Mouse (Mus musculus) liver (tissue): ENCODE results near the gene Dpm1.

ENCODE experiments used
- DNase-seq: peaks from one replicate; pipeline ENCODE4 v3.0.0-alpha.2; 2020; ENCODE audit warnings: mixed read lengths

Dpm1 gene

DNA sequence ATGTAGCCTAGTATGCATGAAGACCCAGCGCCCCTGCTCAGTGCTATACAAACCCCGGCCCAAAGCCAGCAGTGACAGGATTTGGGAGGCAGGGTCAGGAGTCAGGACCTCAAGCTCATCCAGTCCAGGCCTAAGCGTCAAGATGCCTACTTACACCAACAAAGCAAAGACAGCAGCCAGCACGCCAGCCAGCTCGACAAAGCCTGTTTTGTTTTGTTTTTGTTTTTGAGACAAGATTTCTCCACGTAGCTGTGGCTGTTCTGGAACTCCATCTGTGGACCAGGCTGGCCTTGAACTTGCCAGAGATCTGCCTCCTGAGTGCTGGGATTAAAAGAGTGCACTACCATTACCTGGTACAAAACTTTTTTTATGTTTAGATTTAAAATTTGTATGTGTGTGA is 7.1 kb downstream of the Dpm1 start:
- DNase-seq, result no peak

DNA sequence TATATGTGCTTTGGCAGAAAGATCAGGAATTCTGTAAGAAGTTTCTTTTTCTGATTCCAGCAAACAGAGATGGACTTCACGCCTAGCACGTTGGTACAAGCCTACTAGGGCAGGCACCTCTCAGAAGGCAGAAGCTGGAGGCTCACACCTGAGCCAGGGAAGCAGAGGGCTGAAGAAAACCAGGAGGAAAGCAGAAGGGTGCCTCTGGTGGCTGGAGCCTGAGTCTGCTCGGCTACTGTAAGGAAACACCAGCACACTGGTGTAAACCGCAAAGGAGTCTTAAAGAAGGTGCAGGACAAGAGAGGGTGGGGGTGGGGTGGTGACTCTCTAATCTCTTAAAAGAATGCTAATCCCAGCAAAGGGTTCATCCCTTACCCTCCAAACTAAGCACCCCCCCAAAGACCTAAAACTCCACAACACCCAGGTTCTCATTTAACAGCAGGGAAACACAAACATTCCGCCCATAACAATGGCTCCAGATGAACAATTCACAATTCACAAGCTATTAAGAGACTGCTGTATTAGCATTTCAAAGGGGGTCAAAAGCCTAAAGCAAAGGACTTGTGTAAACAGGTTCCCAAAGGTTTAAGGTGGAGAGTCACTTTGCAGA is 16.5 kb downstream of the Dpm1 start:
- DNase-seq, result no peak

- DNase-seq, result no peak
Measured at GRCm38 (mm10) chr2:168207883-168208282, 22.5 kb downstream of the Dpm1 start.

DNA sequence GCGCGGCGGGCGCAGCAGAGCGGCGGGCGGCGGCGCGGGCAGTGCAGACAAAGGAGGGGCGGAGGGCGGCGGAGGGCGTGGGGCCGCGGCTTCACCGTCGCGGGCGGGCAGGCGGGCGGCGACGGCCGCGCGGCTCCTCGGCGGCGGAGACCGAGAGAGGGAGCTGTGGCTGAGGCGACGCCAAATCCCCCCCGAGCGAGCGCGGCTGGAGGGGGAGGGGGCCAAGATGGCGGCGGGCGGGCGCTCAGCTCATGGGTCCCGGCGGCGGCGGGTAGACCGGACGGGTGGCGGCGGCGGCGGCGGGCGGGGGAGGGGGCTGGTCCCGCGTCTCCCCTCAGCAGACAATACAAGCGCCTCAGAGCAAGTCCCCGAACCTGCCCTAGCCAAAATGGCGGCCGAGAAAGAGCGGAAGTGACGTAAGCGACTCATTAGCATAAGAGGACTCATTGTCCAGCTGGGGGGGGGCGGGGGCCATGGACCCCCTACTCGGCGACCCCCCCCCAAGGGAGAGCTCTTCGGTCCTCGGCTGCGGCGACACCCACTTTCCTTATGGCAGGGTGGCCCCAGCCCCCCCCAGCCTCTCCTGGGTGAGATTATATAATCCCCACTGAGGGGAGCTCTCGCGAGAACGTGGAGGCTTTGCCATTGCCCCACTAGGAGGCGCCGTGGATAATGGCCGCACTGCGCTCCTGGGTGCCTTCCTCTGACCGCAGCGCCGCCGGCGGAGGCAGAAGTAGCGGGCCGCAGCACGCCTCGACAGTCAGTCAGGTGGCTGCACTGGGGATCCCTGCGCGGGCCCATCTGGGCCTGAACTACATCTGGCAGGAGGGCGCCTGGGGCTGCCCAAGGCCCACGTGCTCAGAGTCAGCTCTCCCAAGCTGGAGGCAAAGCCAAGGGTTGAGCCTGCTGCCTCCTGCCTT is 23.4 kb downstream of the Dpm1 start, which contains the start of gene Adnp:
Adnp (minus strand) TSS at position 388 of the 920 bp plus-strand sequence.
- DNase-seq, result peak; percentile 95

DNA sequence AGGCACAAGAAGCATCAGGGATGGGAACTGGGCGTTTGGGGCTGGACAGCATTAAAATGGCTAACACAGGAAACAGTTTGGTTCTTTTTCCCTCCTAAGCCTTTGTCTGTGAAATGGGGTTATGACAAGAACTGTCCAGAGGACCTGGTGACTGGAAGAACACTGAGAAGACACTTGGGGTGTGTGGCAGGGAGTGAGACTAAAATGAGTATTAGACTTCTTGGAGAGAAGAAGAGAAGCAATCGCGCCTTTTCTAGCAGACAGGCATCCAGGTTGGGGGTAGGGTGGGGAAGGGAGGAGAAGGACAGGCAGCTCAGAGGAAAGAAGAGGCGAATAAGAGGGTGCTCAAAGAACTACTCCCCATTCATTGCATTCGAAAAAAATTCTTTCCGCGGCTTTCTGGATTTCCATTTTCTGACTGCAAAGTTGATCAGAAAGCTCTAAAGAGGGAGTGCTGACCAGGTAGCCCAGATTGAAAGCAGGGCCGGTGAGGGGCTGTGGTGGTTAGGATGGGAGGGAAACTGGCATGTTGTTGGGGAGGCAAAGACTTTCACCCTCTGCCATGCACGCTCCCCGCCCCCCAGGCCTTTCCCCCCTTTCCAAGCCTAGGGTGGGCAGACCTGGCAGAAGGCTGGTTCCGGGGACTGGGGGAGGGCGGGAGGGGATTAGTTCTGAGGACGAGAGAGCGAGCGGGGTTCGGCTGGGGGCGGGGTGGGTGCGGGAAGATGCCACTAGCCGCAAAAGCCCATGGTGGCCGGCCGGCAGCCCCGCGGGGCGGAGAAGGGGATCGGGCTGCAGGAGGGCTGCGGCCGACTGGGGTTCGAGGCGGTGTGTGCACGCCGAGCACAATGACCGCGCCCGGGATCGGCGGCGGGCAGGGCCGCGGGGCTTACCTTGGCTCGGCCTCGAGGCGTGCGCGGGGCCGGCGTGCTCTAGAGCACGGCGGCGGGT is 24.4 kb downstream of the Dpm1 start:
- DNase-seq, result peak; percentile 35

GRCm38 (mm10) chr2:168205265-168205664 is 25.1 kb downstream of the Dpm1 start:
- peak; percentile 91 for DNase-seq

DNA sequence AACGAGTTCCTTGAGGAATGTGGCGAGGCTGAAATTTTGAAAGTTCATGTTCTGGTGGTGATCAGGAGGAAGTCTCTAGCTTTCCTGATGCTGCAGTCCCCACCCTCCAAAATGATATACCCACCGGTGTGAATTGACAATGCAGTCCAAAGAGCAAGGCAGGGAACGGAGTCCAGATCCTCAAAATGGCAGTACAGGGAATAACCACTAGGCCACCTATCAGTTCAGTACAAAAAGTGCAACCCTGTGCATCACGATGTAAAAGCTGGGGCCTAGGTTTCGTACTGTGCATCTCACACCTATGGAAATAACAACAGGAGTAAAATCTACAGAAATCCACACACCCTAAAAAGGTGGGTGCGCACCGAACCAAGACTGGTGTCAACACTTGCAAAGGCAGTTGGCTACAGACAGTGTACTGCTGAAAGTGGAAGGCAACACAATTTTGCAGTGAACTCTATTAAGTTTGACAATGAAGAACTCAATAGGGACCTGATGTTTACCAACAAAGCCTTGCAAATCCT is 25.9 kb downstream of the Dpm1 start:
- DNase-seq, result no peak

GRCm38 (mm10) chr2:168200014-168200691 is 30.2 kb downstream of the Dpm1 start:
- no peak for DNase-seq

- DNase-seq, result no peak
Measured at GRCm38 (mm10) chr2:168199476-168199875, 30.9 kb downstream of the Dpm1 start.

GRCm38 (mm10) chr2:168198421-168198820 is 32.0 kb downstream of the Dpm1 start:
- DNase-seq, result no peak

GRCm38 (mm10) chr2:168195721-168196120 is 34.7 kb downstream of the Dpm1 start:
- DNase-seq, result no peak

DNA sequence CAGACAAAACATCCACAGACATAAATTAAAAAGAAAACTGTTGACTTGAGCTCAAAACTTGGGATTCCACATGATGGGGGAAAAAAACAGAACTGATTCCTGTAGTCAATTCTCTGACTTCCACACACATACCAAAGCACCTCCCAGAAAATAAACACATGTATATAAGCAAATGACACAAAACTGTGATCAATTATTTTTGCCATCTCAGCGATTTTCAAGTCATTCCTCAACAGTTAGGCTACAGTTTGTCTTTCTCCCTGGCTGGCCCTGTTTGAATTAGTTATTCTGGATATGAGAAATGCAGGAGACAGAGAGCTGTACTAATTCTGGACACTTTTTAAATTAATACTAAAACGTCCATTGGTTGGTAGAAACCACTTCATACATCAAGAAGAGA is 36.7 kb downstream of the Dpm1 start:
- no peak for DNase-seq

- DNase-seq, result no peak
Measured at GRCm38 (mm10) chr2:168191856-168192255, 38.5 kb downstream of the Dpm1 start.

GRCm38 (mm10) chr2:168175946-168176345 is 54.4 kb downstream of the Dpm1 start:
- DNase-seq, result no peak

- DNase-seq, result peak; percentile 82
Measured at GRCm38 (mm10) chr2:168170167-168170685, 60.2 kb downstream of the Dpm1 start.

GRCm38 (mm10) chr2:168169800-168170113 is 60.6 kb downstream of the Dpm1 start:
- DNase-seq, result peak; percentile 42

- DNase-seq, result peak; percentile 52
Measured at GRCm38 (mm10) chr2:168168892-168169799, 61.2 kb downstream of the Dpm1 start.

DNA sequence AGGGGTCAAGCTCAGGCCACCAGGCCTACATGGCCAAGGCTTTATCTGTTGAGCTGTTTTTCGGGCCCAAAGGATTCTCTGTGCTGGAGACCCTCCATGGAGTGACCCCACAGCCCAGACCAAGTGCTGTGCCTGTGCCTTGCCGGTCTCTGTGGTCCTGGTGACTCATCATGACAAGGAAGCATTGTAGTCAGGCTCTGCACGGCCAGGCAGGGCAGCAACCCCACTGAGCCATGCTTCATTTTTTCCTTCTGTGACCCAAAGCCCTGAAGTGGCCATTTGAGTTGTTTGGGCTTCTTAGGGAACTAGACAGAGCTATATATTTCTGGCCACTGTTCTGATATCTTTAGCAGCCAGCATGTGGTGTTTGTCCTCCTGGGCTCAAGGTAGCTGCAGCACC is 62.6 kb downstream of the Dpm1 start:
- no peak for DNase-seq

DNA sequence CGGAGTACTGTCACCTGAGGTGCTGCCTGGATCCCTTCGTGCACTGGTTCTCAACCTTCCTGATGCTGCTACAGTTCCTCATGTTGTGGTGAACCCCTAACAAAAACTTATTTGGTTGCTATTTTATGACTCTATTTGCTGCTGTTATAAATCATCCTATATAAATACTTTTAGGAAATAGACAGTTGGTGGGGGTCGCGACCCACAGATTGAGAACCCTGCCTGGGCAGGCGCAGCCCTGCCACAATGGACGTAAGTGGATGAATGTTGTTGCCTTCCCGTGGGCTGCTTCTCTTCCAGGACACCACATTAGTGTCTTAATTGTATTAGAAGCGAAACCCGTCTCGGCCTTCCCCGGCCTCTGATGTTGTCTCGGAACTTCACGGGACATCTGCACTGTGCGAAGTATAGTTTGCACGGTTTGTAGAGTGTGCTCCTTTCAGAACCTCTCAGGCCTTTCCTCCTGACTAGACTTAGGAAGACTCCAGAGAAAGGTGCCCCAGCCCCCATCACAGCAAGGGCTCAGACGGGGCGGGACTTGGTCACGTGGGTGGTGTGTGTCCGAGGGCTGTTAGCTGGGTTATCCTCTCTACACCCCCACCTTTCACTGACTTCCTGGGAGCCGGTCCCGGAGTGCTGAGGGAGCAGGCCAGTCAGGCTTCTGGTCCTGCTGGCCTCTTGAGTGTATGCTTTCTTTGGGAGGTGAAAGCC is 63.5 kb downstream of the Dpm1 start:
- peak; percentile 49 for DNase-seq

DNA sequence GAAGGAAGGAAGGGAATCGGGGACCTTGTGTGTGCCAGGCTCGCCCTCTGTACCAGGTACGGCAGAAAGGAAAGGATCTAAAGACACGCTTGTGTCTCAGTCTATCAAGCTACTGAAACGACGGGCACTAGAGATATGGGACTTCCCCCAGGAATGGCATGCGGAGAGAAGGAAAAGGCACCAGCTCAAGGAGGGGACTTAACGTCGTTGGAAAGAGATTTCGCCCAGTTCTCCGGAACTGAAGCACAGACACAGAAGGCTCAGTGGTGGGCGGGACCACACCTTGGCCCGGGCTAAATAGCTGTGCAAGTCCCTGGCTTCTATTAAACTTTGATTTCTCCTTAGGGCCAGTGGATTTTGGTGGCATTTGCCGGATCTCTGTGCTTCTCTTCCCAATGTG is 68.4 kb downstream of the Dpm1 start:
- no peak for DNase-seq
